Mouse (Mus musculus) urinary bladder, adult 2 months (tissue): ENCODE results near the gene Rnase4. TPM values are rescaled to one million over a fixed set of nuclear protein-coding genes. Genes with fewer than 3 reads are reported as not detected.

ENCODE experiments used
- polyA plus RNA-seq: library from polyadenylated mRNA; depleted of rRNA; stranded (reverse); fragments of >200 nt; gene quantifications from 2 replicates; pipeline ENCODE4 v1.2.3, GENCODE M21; 2012; rRNA removed

The Rnase4 gene
- polyA plus RNA-seq, 1 experiment: 403 TPM

Other genes starting within 250 kb of the Rnase4 start
- 25.3 and 29.5 TPM in 2 replicates for gene Tep1, start 220.5 kb upstream of the Rnase4 start, polyA plus RNA-seq
- gene Klhl33, start 193.6 kb upstream of the Rnase4 start, polyA plus RNA-seq: 1.7 and 2.5 TPM in 2 replicates
- 75.6 and 84.0 TPM in 2 replicates for gene Osgep, start 166.2 kb upstream of the Rnase4 start, polyA plus RNA-seq
- 56.6 and 59.1 TPM in 2 replicates for gene Apex1, start 166.1 kb upstream of the Rnase4 start, polyA plus RNA-seq
- 79.4 and 104 TPM in 2 replicates for gene Pip4p1, start 160.2 kb upstream of the Rnase4 start, polyA plus RNA-seq
- gene Pnp, start 160.0 kb upstream of the Rnase4 start, polyA plus RNA-seq: 49.9 and 64.9 TPM in 2 replicates
- 45.7 and 54.1 TPM in 2 replicates for gene Gm49342, start 146.6 kb upstream of the Rnase4 start, polyA plus RNA-seq
- 2.6 and 3.7 TPM in 2 replicates for gene Pnp2, start 135.1 kb upstream of the Rnase4 start, polyA plus RNA-seq
- 0.28 and 0.41 TPM in 2 replicates for gene Rnase10, start 83.3 kb upstream of the Rnase4 start, polyA plus RNA-seq
- not detected in 2 replicates for gene Rnase9, start 49.2 kb upstream of the Rnase4 start, polyA plus RNA-seq
- gene Rnase11, start 40.9 kb upstream of the Rnase4 start, polyA plus RNA-seq: not detected in 2 replicates
- 0.32 TPM in 1 of 2 replicates, not detected in the other for gene Rnase12, start 33.4 kb upstream of the Rnase4 start, polyA plus RNA-seq
- gene Olfr750, start 16.6 kb upstream of the Rnase4 start, polyA plus RNA-seq: 0.06 TPM in 1 of 2 replicates, not detected in the other
- gene Ang, start 73 bp downstream of the Rnase4 start, polyA plus RNA-seq: 60.1 and 64.0 TPM in 2 replicates
- 0.04 and 0.06 TPM in 2 replicates for gene Eddm3b, start 23.3 kb downstream of the Rnase4 start, polyA plus RNA-seq
- gene Rnase6, start 32.8 kb downstream of the Rnase4 start, polyA plus RNA-seq: 7.1 and 8.3 TPM in 2 replicates
- gene Rnase1, start 55.7 kb downstream of the Rnase4 start, polyA plus RNA-seq: 0.30 and 0.40 TPM in 2 replicates
- not detected in 2 replicates for gene Rnase2b, start 71.2 kb downstream of the Rnase4 start, polyA plus RNA-seq
- gene Ang2, start 108.1 kb downstream of the Rnase4 start, polyA plus RNA-seq: not detected in 2 replicates
- not detected in 2 replicates for gene Ear14, start 112.3 kb downstream of the Rnase4 start, polyA plus RNA-seq
- gene Rnase2a, start 165.0 kb downstream of the Rnase4 start, polyA plus RNA-seq: 0.12 TPM in 1 of 2 replicates, not detected in the other